Mouse (Mus musculus) adrenal gland, postnatal 25 days (tissue): ENCODE data around the gene Rcbtb1. TPM values are rescaled to one million over a fixed set of nuclear protein-coding genes. Genes with fewer than 3 reads are reported as not detected.
"Not testable (repeated sequence)": the region's sequence is repeated elsewhere in the genome, so short reads cannot be mapped to it uniquely, and the experiment has no call there.

Experiments used
- DNase-seq: peaks from one replicate; pipeline ENCODE4 v3.0.0; 2021; ENCODE audit warnings: mixed read lengths
- total RNA-seq: library from RNA; stranded (reverse); gene quantifications from 2 replicates; pipeline ENCODE4 v1.2.3, GENCODE M21; 2021

Rcbtb1 gene
- total RNA-seq, 1 experiment from 2014 or later = 39.8 TPM

- not testable (repeated sequence) for DNase-seq
These were observed 74.0 kb downstream of the Rcbtb1 start for GRCm38 (mm10) chr14:59274961-59275360.

Other genes with a start within 250 kb of the Rcbtb1 start
- not detected in 2 replicates for gene 1700129C05Rik, start 58.3 kb upstream of the Rcbtb1 start, total RNA-seq
- gene Gm5142, start 22.5 kb upstream of the Rcbtb1 start, total RNA-seq = not detected in 2 replicates
- gene Gm6904, start 59.0 kb downstream of the Rcbtb1 start, total RNA-seq = not detected in 2 replicates
- 0.55 TPM in 1 of 2 replicates, not detected in the other for gene Phf11a, start 96.3 kb downstream of the Rcbtb1 start, total RNA-seq
- 2.4 TPM in 1 of 2 replicates, not detected in the other for gene Phf11b, start 140.1 kb downstream of the Rcbtb1 start, total RNA-seq
- gene Phf11d, start 164.3 kb downstream of the Rcbtb1 start, total RNA-seq = 3.9 and 6.1 TPM in 2 replicates
- 0.82 and 1.7 TPM in 2 replicates for gene Phf11c, start 194.2 kb downstream of the Rcbtb1 start, total RNA-seq
- 7.3 and 9.7 TPM in 2 replicates for gene Setdb2, start 239.7 kb downstream of the Rcbtb1 start, total RNA-seq
- gene Cab39l, start 239.8 kb downstream of the Rcbtb1 start, total RNA-seq = 31.8 and 37.9 TPM in 2 replicates